Mouse (Mus musculus) CH12F3 (cell line): ENCODE measurements around the gene Osbpl2.

ENCODE experiments used
- in situ Hi-C: fragments of 300-500 bp; cut with MboI; formaldehyde crosslinking; loops from 2 replicates; pipeline ENCODE4 v1.14.3; 2020; ENCODE audit warnings: low sequenced_read_pairs

The Osbpl2 gene

DNA sequence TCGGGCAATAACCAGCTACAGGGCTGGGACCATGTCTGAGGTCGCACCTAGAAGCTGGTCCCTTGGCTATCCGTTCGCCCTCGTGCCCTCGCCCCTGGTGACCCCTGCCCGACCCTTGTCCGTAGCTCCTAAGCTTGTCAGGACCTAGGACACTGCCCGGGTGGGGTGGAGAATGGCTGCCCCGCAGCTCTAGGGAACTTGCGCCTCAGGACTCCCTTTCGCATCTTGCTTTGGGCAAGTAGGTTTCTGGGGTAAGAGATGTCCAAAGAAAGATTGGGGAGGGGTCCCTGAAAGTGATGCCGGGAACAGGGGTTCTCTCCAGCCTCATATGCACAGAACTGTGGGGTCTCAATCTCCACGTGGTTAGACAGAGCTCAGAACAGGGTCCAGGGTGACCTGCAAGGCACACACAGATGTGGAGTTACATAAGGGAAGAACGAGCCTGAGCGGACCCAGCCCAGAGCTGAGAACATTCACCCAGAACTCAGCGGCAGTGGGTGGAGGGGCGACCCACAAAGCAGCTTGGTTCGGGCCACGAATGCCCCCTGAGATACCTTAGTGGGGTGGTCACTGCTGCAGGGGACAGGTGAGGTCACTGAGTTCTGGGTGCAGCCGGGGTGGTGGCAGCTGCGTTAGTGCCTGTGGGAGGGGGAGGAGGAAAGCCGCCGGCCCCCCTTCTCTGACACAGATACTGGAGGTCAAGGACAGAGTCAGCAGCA is 14.3 kb upstream of the Osbpl2 start:
- in situ Hi-C loops, result no loop called here

DNA sequence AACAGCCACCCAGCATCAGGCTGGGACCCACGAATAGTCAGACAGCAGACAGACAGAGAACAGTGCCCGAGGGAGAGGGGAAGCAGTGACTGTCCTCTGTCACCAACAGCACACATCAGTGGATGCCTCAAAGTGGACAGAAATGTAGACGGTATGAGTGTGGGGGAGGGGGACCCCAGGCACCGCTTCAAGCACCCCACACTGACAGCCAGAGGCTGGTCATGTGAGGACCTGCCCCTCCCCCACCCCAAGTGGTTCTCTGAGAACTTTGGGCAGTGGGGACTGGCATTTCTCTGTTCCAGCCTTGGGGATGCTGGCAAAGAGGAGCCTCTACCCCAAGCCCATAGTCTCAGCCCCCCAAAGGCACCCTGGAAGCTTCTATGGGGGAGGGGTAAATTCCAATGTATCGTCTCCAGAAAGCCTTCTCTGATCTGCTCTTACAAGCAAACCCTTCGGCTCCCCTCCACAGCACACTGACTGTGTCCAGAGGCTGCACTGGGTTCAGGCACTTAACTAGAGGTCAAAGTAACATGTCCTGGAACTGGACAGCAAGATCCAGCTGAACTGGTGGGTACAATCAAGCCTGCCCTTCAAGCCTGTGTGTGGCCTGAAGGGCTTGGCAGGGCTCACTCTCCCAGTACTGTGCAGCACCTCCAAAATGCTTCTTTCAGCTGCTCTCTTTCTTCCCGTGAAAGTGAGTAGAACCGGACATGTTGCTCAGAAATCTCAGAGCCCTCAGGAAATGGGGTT is 13.5 kb upstream of the Osbpl2 start:
- in situ Hi-C loops, result no loop called here

DNA sequence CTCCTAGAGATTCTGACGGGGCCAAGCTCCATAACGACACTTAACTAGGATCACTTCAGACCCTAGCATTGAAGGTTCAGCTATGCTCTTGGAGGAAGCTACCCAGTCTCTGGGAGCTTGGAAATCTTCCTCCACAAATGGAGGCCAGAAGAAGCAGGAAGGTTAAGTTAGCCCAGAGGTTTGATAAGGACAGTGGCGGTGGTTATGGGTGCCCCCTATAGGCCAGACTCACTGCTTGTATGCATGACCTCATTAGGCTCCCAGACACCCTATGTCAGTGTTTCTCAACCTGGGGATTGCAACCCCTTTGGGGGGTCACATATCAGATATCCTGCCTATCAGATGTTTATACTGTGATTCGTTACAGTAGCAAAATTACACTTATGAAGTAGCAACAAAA is 12.0 kb upstream of the Osbpl2 start:
- in situ Hi-C loops, result no loop called here

DNA sequence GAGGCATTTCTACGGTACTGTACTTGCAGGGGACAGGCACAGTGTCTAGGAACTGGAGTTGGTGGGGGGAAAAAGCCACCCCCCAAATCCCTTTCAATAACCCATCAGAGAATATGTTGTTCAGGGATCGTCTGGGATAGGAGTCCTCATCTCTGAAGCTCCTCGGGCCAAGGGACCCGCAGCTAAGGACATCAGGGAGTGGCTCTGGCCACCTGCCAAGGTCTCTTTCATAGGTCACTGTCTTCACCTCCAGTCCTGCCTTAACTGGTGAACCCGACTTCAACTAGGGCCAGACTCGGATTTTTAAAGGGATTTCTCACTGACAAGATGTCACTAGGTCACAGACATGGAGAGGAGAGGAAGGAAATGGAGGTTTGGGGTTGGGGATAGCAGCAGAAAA is 10.8 kb upstream of the Osbpl2 start:
- in situ Hi-C loops, result no loop called here

DNA sequence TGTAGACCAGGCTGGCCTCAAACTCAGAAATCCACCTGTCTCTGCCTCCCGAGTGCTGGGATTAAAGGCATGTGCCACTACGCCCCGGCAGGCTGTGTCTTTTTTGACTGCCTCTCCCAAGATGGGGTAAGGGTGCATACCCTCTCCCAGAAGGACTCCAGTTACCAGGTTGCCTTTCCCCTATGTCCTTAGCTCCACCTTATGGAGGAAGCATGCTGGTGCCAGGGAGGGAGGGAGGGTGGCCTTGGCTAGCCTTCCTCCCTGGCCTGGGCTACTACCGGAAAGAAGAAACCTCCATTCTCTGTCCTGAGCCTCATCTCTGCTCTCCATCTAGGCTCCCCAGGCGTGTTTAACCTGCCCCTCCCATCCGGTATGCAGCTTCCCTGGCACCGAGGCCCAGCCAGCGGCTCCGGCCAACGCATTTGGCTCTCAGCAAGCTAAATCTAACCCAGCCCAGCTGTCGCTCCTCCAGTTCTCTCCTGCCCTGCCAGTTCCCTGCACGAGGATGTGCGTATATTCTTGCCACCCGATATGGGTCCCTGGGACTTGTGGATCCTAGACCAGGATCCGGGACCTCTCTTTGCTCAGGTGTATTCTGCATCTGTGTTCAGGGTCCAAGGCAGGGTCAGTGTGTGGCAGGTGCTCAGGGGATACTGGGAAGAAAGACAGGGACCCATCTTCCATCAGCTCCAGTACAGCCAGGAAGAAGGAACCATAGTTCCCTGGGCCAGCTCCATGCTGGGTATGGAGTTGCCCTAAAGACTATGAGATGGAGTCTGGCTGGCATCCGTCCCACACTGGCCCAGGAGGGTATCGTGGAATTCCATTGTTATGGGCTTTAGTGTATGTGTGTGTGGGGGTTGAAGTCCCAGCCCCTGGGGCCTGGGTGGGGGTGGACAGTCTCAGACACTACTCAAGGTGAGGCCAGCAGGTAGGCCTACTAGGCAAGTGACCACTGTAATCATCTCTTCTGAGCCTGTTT is 4.9 kb upstream of the Osbpl2 start:
- in situ Hi-C loops, result no loop called here

DNA sequence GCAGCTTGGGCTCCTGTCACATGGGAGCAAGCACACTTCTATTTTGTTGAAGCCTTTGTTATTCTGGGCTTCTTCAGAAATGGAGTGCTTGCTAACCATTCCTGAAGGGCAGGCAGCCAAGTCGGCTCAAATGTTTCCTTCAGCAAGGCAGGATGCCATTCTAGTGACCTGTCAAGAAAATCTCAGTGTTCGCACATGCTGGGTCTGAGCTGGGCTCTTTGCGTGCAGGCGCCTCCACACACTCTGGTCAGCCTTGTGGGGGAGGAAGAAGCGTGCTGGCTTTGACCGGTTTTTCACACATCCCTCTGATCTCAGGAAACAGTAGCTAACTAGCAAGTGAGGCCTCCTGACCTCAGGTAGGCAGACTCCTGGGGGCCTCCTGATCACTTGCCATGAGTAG is 3.8 kb upstream of the Osbpl2 start:
- in situ Hi-C loops, result no loop called here

DNA sequence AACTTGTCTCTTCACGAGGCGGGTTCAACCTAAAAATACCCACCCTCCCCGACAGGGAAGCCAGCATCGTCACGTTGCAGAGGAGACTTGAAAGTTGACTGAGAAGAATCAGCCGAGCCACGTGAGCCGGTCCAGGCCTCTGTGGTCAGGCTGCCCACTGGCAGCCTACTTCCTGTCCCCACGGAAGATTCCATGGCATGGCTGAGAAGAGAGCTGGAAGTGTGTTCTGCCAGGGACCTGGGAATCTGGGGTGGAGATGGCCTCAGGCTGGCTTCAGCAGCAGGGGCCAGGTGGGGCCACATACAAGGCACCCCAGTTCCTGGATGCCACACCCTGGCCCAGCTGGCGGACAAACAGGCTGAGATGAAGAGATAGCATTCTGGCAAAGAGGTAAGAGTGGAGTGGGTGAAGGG is 3.0 kb upstream of the Osbpl2 start:
- in situ Hi-C loops, result no loop called here

DNA sequence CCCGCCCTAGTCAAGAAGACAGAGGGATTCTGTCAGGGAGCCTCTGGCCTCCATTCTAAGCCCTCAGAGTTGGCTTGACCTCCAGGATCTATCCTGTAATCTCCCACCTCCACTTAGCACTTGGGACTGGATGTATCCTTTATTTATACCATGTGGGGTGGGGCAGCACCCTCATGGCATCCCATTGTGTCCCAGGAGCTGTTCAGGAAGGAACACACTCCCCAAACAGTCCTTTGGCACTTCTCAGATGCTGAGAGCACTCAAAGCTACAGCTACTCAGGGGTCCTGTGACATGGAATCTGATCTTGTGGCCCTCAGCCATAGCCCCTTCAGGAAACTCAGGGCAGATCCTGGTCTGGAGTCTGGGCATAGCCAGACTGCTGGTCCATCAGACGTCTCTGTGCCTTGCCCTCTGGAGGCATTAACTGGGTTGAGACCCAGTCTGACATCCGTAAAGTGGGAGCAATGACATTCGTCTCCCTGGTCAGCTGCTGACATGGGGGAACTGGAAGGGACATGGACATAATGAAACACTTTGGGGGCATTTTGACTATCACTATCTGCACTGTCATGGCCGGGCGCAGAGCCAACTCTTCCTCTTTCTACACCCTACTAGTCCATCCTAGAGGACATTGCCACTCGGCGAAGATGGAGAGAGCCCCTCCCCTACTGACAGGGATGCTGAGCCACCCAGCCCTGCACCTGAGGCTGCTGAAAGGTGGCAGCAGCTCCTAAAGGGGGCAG is 2.2 kb upstream of the Osbpl2 start:
- in situ Hi-C loops, result no loop called here

DNA sequence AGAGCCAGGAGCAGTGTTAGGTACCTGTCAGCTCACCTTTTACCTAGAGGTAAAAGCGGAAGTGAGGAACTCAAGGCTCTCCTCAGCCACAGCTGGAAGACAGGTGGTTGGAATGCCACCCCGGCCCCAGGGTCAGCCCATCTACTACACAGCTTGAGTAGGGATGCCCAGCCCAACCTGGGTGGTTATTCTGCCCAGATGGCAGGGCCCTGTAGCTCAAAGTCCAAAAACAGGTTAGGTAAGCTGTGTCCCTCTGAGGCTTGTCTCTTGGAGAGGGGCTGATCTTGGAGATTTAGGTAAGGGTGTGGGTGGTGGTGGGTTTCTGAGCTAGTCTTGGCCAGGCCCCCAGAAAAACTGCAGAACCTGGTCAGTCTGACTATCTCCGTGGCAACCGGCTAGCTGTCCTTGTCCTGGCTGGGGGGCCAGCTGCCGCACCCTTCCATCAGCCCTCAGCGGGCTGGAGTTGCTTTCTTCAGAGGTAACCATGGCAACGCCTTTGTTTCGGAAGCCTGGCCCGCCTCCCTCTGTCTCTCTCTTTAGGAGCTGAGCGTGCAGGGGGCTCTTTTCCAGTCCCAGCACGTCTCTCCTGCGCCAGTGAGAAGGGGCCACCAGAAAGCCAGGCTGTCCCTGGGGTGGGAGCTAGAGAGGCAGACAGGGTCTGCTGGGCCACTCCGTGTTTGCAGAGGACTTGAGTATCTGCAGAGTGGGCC is 1.5 kb upstream of the Osbpl2 start:
- in situ Hi-C loops, result no loop called here

DNA sequence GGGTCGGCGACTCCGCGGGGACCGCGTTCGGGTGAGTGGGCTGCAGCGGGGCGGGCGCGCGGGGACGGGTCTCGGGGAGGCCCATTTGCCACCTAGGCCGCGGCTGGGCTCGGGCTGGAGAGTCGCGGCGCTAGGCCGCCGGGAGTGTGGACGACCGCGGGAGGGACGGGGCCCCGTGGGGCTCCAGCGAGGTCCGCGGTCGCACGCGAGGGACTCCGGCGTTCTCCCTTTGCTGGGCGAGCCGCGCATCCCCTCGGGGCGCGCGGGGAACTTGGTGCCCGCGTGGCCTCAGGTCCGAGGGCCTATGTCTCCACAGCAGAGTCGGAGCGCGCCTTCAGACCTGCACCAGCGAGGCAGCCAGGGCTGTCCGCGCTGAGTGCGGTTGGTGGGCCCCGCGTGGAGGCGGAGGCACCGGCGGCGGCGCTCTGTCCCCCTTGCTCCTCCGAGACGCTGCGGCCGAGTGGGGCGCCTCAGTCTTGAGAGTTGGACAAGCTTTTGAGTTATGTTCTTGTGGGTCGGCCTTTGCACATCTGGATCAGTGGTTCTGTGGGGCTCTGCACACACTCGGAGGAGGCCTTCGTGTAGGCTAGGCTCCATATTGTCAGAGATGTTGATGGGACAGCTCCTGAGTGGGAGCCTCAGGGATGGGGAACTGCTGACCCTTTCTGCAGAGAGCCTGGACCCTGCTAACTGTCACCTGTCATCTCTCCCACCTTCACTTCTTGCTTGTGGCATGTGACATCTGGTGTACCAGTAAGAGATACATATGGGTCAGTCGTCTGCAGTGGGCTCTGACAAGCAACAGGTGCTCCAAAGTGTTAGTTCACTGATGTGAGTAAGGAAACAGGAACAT is 559 bp downstream of the Osbpl2 start:
- in situ Hi-C loops, result no loop called here

DNA sequence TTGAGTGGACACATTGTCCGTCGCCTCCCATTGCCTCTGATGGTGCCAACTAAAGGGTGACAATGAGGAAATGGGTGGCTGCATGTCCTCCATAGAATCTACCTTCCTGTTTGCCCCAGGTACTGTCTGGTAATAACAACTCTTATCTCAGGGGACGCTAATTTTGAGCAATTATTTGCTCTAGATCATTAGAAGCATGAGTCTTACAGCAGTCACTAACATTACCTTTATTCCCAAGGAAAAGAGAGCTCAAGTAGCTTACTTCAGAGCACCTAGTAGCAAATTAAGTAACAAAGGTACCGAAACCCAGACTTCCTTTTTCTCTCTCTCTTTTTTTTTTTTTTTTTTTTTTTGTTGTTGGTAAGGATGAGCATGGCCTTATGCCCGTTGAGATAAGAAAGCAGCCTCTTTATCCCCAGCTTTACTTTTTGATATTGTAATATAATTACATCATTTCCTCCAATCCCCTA is 1.2 kb downstream of the Osbpl2 start:
- in situ Hi-C loops, result no loop called here

DNA sequence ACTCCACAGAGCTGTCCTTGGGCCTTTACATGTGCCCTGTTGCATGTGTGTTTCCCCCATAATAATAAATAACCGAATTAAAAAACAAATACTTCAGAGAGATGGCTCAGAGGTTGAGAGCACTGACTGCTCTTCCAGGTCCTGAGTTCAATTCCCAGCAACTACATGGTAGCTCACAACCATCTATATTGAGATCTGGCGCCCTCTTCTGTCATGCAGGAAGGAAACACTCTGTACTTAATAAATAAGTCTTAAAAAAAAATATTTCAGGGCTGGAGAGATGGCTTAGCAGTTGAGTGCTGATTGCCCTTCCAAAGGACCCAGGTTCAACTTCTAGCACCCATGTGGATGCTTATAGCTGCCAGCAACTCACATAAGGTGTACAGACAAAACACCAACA is 5.1 kb downstream of the Osbpl2 start:
- in situ Hi-C loops, result no loop called here

DNA sequence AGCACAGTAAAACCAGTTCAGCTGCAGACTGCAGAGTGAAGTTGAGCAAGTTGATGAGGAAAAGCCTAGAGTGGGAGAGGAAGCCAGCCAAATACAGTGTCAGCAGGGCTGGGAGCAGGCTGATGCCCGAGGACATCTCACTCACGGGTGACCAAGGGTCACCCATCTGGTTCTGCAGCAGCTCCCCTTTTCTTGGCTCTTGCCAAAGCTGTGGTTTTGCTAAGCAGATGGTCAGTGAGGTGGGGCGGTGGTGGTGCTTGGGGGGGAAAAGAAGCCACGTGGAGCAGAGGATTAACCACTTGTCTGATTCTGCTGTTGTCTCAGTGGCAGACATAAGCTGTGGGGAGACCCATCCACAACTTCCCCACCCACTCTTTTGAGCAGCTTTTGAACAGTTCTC is 7.1 kb downstream of the Osbpl2 start:
- in situ Hi-C loops, result no loop called here

DNA sequence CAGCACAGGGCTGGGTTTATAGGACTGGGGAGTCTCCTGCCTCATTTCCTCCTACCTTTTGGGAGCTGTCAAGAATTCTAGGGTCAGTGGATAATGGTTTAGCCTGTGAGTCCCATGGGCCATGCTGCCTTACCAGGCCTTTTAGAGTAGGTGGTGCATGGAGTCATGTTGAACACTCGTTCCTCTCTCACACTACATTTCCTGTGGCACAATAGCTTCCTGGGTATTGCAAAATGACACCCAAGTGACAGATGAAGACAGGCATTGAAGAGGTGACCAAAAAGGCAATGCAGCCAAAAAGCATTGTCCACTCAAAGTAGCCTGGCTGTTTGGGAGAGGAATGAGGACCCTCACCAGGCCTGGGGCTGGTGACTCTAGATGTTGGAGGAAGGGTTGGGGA is 8.6 kb downstream of the Osbpl2 start:
- in situ Hi-C loops, result no loop called here

DNA sequence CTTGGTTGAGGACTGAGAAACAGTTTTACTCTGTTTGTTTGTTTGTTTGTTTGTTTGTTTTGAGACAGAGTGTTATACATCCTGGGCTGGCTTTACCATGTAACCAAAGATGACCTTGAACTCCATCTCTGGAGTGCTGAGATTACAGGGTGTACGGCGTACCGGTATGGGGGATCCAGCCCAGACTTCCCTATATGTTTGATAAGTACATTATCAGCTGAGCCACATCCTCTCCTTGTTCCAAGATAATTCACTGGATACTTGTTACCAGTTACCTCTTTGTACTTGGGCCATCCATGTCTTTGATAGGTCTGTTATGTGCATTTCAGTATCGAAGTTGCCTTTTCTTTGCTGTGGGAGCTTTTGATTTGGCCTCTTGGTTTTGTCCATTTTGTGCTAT is 14.1 kb downstream of the Osbpl2 start:
- in situ Hi-C loops, result no loop called here

DNA sequence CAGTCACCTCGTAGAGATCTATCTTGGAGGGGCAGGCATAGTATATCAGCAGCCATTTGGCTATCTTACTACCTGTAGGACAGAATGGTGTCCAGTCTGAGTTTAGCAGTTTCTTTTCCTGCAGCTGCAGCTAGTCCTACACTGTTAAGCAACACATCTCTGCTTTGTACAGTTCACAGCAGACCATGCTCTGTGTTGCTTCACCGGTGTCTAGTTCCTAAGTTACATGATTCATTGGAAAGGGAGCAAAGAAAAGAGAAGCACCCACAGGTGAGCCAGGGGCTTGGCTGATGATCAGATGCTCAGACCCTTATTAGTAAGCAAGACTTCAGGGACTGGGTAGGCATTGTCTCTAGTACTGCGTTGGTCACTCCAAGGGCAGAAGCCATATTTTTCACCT is 14.8 kb downstream of the Osbpl2 start:
- in situ Hi-C loops, result no loop called here

DNA sequence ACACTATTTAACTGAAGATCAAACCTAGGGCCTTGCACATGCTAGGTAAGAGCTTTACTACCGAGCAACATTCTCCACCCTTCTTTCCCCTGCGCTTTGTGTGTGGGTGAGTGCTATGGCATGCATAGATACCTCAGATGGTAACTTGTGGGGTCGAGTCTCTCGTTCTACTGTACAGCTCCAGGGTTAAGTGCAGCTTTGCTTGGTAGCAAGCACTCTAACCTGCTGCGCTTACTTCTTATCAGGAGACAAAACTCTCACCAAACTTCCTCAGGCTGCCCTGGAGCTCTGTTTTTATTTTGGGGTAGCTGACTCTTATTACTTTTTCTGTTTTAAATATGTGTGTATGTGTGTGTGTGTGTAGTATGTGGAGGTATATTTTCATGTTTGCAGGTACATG is 16.3 kb downstream of the Osbpl2 start:
- in situ Hi-C loops, result no loop called here

DNA sequence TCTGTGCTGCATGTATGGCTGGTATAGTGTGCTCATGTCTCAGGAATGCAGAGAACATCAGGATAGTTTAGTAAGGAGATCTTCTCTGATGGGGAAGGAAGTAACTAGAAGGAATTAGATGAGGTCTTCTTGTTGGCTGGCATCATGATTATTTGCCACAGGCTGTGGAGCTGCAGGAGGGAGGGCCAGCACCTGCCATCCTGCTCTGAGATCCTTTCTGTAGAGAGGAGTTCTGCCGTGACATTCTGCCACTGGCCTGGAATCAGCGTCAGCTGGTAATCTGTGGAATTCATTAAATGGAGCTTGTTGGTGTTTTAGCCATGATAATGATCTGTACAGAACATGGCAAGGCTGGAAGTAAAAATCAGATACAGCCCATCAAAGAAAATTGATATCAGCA is 27.0 kb downstream of the Osbpl2 start:
- in situ Hi-C loops, result no loop called here

DNA sequence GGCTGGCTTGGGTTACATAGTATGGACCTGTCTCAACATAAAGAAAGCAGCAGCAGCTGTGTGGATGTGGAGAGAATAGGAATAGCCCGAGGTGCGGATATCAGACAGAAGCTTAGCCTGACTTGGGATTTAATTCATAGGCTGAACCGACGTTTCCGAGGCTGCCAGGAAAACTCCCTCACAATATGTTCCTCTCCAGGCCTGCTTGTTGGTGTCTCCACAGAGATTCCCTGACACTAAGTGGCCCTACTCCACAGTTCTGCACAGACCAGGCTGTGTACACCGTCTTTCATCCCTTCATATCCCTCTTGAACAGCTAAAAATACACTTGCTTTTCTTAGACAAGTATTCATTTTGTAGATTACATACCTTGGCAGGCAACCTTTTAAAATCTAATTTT is 28.3 kb downstream of the Osbpl2 start:
- in situ Hi-C loops, result no loop called here
